Mouse (Mus musculus) testis, adult 2 months (tissue): Measurements from ENCODE around the gene Mat2a. TPM values are rescaled to one million over a fixed set of nuclear protein-coding genes. Genes with fewer than 3 reads are reported as not detected.
"Not testable (repeated sequence)": the region's sequence is repeated elsewhere in the genome, so short reads cannot be mapped to it uniquely, and the experiment has no call there.

Experiments
- H3K27ac ChIP-seq: fragments of 200-500 bp; 2 replicates; pipeline ENCODE4 v1.5.1; 2012; ENCODE audit warnings: low read depth, low read length; ENCODE audit not compliant: control insufficient read depth, insufficient read depth
- H3K27me3 ChIP-seq: fragments of 200-500 bp; 2 replicates; pipeline ENCODE4 v1.6.1; 2012; ENCODE audit warnings: mild to moderate bottlenecking, low read length, moderate library complexity; ENCODE audit not compliant: control insufficient read depth, insufficient read depth
- H3K36me3 ChIP-seq: fragments of 200-500 bp; 2 replicates; pipeline ENCODE4 v1.6.1; 2012; ENCODE audit warnings: mild to moderate bottlenecking, low read length; ENCODE audit not compliant: control insufficient read depth, insufficient read depth
- H3K4me1 ChIP-seq: fragments of 200-500 bp; 2 replicates; pipeline ENCODE4 v1.6.1; 2012; ENCODE audit warnings: low read length; ENCODE audit not compliant: control insufficient read depth, insufficient read depth
- H3K4me3 ChIP-seq: fragments of 200-500 bp; 2 replicates; pipeline ENCODE4 v1.5.1; 2012; ENCODE audit warnings: low read depth, mild to moderate bottlenecking, low read length, moderate library complexity, mixed read lengths; ENCODE audit not compliant: control insufficient read depth
- CTCF ChIP-seq: fragments of 200-500 bp; IDR thresholded peaks from 2 replicates; pipeline ENCODE4 v1.5.1; 2012; ENCODE audit warnings: low read depth, mild to moderate bottlenecking, inconsistent platforms, low read length, moderate library complexity; ENCODE audit not compliant: control insufficient read depth, insufficient read depth, insufficient replicate concordance
- POLR2A ChIP-seq: fragments of 200-500 bp; IDR thresholded peaks from 2 replicates; pipeline ENCODE4 v1.6.1; 2012; ENCODE audit warnings: low read depth, mild to moderate bottlenecking, inconsistent platforms, low read length, moderate library complexity; ENCODE audit not compliant: control insufficient read depth
- polyA plus RNA-seq: library from polyadenylated mRNA; depleted of rRNA; stranded (reverse); fragments of >200 nt; gene quantifications from 2 replicates; pipeline ENCODE4 v1.2.3, GENCODE M21; 2012

Gene Mat2a
- polyA plus RNA-seq, 1 experiment = 67.4 TPM

DNA sequence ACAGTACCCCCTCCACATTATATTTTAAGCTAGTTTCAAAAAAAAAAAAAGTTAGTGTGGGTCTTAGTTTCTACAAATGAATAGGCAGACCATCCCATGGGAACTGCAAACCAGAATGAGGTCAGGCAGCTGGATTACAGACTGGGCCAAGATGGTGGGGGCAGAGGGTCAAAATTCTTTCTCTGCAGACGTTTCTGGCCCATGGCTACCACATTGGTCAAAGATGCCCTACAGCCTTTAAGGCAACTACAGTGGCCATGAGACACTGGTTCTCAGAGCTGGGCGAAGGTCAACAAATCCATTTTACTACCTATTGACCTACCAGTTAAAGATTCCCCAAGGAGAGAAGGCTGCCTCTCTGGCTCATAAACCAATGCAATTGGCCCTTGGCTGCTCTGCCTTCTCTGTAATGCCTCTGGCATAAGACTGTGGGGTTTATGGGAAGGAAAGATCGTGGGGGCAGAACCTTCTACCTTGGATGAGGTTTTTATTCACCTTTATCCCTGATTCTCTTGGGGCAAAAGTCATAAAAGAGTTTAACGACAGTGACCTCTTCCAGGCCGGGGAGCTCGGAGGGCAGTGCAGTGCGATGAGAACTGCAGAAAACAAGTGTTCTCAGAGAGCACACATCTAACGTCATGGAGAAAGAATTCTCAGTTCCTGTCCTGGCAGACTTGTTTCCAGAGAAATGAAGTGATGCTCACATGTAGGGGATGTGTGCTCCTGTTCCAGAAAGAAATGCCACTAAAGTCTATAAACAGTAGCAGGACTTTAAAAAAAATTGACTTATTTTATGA is 26.2 kb upstream of the Mat2a start:
- no peak for TF ChIP-seq CTCF
- TF ChIP-seq POLR2A = no peak
- no peaks in the 10 kb centered on the region for H3K4me1 ChIP-seq
- no peak overlapping the region for H3K4me3 ChIP-seq
- no peaks in the 10 kb centered on the region for H3K27me3 ChIP-seq
- no peaks in the 10 kb centered on the region for H3K36me3 ChIP-seq
- no peak overlapping the region for H3K27ac ChIP-seq

GRCm38 (mm10) chr6:72462550-72463257 is 23.3 kb upstream of the Mat2a start:
- H3K27me3 ChIP-seq, H3K4me1 ChIP-seq, H3K4me3 ChIP-seq, H3K36me3 ChIP-seq, H3K27ac ChIP-seq: not testable (repeated sequence)

GRCm38 (mm10) chr6:72460036-72460801 is 20.9 kb upstream of the Mat2a start:
- TF ChIP-seq CTCF (no peak), POLR2A (no peak)
- Histone ChIP-seq H3K4me3 (no peak overlapping the region), H3K36me3 (no peaks in the 10 kb centered on the region), H3K27me3 (no peaks in the 10 kb centered on the region), H3K4me1 (no peaks in the 10 kb centered on the region), H3K27ac (peak overlapping the region; percentile 35; the same call in 1 of the 2 replicates)

DNA sequence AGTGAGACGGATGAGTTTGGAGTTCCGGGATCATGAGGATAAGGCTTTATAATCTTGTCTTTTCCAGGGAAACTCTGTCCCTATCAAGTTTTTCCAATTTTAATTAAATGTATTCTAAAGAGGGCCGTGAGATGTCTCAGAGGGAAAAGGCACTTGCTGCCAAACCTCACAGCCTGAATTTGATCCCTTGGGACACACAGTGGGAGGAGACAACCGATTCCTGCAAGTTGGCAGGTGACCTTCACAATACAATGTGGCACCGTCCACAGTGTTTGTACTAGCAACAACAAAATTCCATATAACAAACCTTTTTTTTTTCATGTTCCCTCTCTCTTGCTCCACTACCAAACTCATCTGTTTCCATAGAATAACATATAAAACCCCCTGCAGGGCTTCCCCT is 19.6 kb upstream of the Mat2a start:
- Histone ChIP-seq H3K4me3 (no peak overlapping the region), H3K27ac (peak overlapping the region; percentile 32; the same call in 1 of the 2 replicates), H3K4me1 (no peaks in the 10 kb centered on the region; the same call in 1 of the 2 replicates), H3K27me3 (no peaks in the 10 kb centered on the region), H3K36me3 (no peaks in the 10 kb centered on the region)
- TF ChIP-seq POLR2A = no peak
- no peak for TF ChIP-seq CTCF

- no peak overlapping the region for H3K4me3 ChIP-seq
- TF ChIP-seq POLR2A (no peak), CTCF (no peak)
- no peaks in the 10 kb centered on the region for H3K27me3 ChIP-seq
- no peaks in the 10 kb centered on the region; the same call in 1 of the 2 replicates for H3K4me1 ChIP-seq
- no peak overlapping the region for H3K27ac ChIP-seq
- H3K36me3 ChIP-seq = no peaks in the 10 kb centered on the region
Measured at GRCm38 (mm10) chr6:72458418-72458817, 19.1 kb upstream of the Mat2a start.

- TF ChIP-seq POLR2A = no peak
- H3K4me1 ChIP-seq = no peaks in the 10 kb centered on the region; the same call in 1 of the 2 replicates
- no peak overlapping the region for H3K4me3 ChIP-seq
- no peak overlapping the region; the same call in 1 of the 2 replicates for H3K27ac ChIP-seq
- no peaks in the 10 kb centered on the region for H3K27me3 ChIP-seq
- H3K36me3 ChIP-seq = no peaks in the 10 kb centered on the region
Measured at GRCm38 (mm10) chr6:72456567-72456966, 17.2 kb upstream of the Mat2a start.

DNA sequence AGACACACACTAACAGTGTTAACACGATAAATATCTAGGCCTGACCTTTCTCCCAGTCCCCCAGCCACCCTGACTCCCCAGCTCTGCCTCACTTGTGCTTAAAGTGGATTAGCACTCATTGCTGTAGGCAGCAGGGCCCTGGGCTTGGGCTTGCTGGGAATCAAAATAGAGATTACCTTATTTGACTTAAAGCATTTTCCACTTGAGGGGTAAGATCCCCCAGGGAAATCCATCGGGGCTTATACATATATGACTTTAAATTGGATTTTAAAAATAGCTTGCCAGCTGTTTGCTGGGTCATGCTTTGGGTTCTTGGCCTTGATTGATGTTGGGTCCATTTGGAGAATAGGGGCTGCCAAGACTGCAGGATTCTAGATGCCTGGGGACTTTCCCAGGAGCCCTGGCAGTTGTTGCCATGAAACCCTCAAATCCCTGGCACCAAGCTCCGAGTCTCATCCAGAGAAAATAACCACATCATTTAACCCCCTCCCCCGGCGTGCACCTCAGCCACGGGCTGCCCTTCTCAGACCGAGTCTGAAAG is 15.5 kb upstream of the Mat2a start:
- Histone ChIP-seq H3K36me3 (no peaks in the 10 kb centered on the region), H3K27ac (peak overlapping the region; percentile 62), H3K4me3 (no peak overlapping the region), H3K27me3 (no peaks in the 10 kb centered on the region), H3K4me1 (no peaks in the 10 kb centered on the region; the same call in 1 of the 2 replicates)
- TF ChIP-seq CTCF (no peak), POLR2A (no peak)
